Comparison of ENCODE assay signal across 20 mouse cellular contexts in genomic region chrX:145212579-145212978, GRCm38 (mm10).
A peak's percentile ranks its signal among the peaks of the same experiment; 100 is the strongest.
DNase-seq lines count a peak whose midpoint lies in the region; TF ChIP-seq lines count a peak whose summit lies in the region.
"Had no signal": no experiment of that assay in that cellular context is flagged by ENCODE, and none has a peak within 500 bp of the region (broad histone marks: within the 10 kb centered on the region; RNA-seq: fewer than 3 reads in every experiment).

No protein-coding gene starts in this region.

- intact Hi-C loops in left cerebral cortex, postnatal 14 days (cut with DNase I): no loop called here
- intact Hi-C loops in left cerebral cortex, postnatal 10 days (cut with DNase I): no loop called here

- no peak for TF ChIP-seq POLR2A in MEL (IDR thresholded peaks at IDR 0.05; ENCODE audit: control insufficient read depth in 1 of 2, insufficient read depth in 1 of 2, low read depth in 1 of 2, low read length in 2 of 2, poor library complexity in 1 of 2)

- no peaks in the 10 kb centered on the region for H3K4me1 ChIP-seq in MEL (ENCODE audit: control insufficient read depth in 1 of 2, insufficient read depth in 2 of 2, low read length in 2 of 2)
- H3K4me1 ChIP-seq: embryonic facial prominence, embryonic 13.5 days; forebrain, embryonic 12.5 days; heart, embryonic 13.5 days; hindbrain, embryonic 15.5 days had no signal

- no peak overlapping the region for H3K27ac ChIP-seq in MEL (ENCODE audit: control insufficient read depth, low read depth, low read length)
- H3K27ac ChIP-seq: embryonic facial prominence, embryonic 13.5 days; forebrain, embryonic 12.5 days; gastrocnemius, adult 2 months; heart, embryonic 13.5 days; hindbrain, embryonic 15.5 days had no signal

- TF ChIP-seq EP300 in MEL (IDR thresholded peaks at IDR 0.05; ENCODE audit: low read depth in 1 of 2, low read length in 2 of 2): no peak

- H3K36me3 ChIP-seq in MEL (ENCODE audit: control insufficient read depth in 1 of 2, insufficient read depth in 2 of 2, low read length in 2 of 2): peaks cover 0 to 5% of the 10 kb centered on the region in 2 experiments; a peak in 2 of 4 replicates
- H3K36me3 ChIP-seq: embryonic facial prominence, embryonic 13.5 days; forebrain, embryonic 12.5 days; heart, embryonic 13.5 days; hindbrain, embryonic 15.5 days had no signal

- H3K27me3 ChIP-seq in MEL (ENCODE audit: control insufficient read depth in 1 of 2, insufficient read depth in 2 of 2, low read length in 2 of 2): no peaks in the 10 kb centered on the region
- H3K27me3 ChIP-seq: CH12.LX; embryonic facial prominence, embryonic 13.5 days; forebrain, embryonic 12.5 days; heart, embryonic 13.5 days; hindbrain, embryonic 15.5 days had no signal

- H3K4me3 ChIP-seq in MEL (ENCODE audit: control insufficient read depth in 1 of 2, insufficient read depth in 1 of 2, low read depth in 2 of 2, low read length in 2 of 2): no peak overlapping the region
- H3K4me3 ChIP-seq: embryonic facial prominence, embryonic 13.5 days; forebrain, embryonic 12.5 days; gastrocnemius, adult 2 months; heart, embryonic 13.5 days; hindbrain, embryonic 15.5 days had no signal

- no peak for TF ChIP-seq RAD21 in MEL (IDR thresholded peaks at IDR 0.05; ENCODE audit: low read depth, low read length)

- H3K79me2 ChIP-seq in MEL (ENCODE audit: control insufficient read depth, insufficient read depth, low read length, poor library complexity): no peaks in the 10 kb centered on the region

- TF ChIP-seq CTCF in MEL (IDR thresholded peaks at IDR 0.05 in 2 of 3, conservative IDR thresholded peaks at IDR 0.05 in 1 of 3; ENCODE audit: control insufficient read depth in 1 of 3, insufficient read depth in 1 of 3, low read depth in 2 of 3, low read length in 3 of 3, poor library complexity in 1 of 3, severe bottlenecking in 1 of 3): no peak

- no peaks in the 10 kb centered on the region for H3K9me3 ChIP-seq in MEL (replicated peaks; ENCODE audit: insufficient read depth, low read length)
- H3K9me3 ChIP-seq: embryonic facial prominence, embryonic 13.5 days; forebrain, embryonic 12.5 days; heart, embryonic 13.5 days; hindbrain, embryonic 15.5 days had no signal

- H3K9ac ChIP-seq in MEL (ENCODE audit: control insufficient read depth, low read depth, low read length, poor library complexity, severe bottlenecking): no peak overlapping the region
- H3K9ac ChIP-seq: embryonic facial prominence, embryonic 13.5 days; forebrain, embryonic 12.5 days; heart, embryonic 13.5 days; hindbrain, embryonic 15.5 days had no signal

- DNase-seq in frontal cortex, adult 2 months (ENCODE audit: extremely low spot score in 1 of 2, low spot score in 1 of 2): peak; percentile 1 to 13
- no peak for DNase-seq in frontal cortex, postnatal 14 days (ENCODE audit: low spot score in 2 of 2)
- peak; percentile 2 to 8 for DNase-seq in left cerebral cortex, postnatal 14 days (ENCODE audit: low spot score in 2 of 2)
- DNase-seq in left cerebral cortex, postnatal 10 days (ENCODE audit: extremely low spot score in 1 of 2, low spot score in 2 of 2): no peak
- peak; percentile 6 for DNase-seq in MEL (ENCODE audit: low read depth, low spot score)
- peak; percentile 12 for DNase-seq in telencephalon, adult 2 months (ENCODE audit: low read depth, low spot score)
- DNase-seq in adrenal gland, postnatal 4 days (ENCODE audit: low spot score in 2 of 2): no peak
- DNase-seq: adrenal gland, adult 2 months; adrenal gland, postnatal 25 days; cerebellum, adult 11 months; cerebellum, adult 8-10 months; cerebellum, postnatal 25 days; gastrocnemius, adult 2 months; gastrocnemius, postnatal 25 days; heart, postnatal 36 days had no signal

TF ChIP-seq in MEL, 35 proteins besides CTCF, POLR2A, EP300 and RAD21:
- TF ChIP-seq ELF1 (IDR thresholded peaks at IDR 0.05; ENCODE audit: low read depth, low read length) (no peak), MXI1 (IDR thresholded peaks at IDR 0.05; ENCODE audit: low read depth, low read length) (no peak), MYB (IDR thresholded peaks at IDR 0.05; ENCODE audit: low read depth, low read length) (no peak), POLR2AphosphoS5 (IDR thresholded peaks at IDR 0.05; ENCODE audit: borderline replicate concordance, low read depth, low read length) (no peak), MAZ (IDR thresholded peaks at IDR 0.05; ENCODE audit: low read depth, low read length) (no peak), USF2 (IDR thresholded peaks at IDR 0.05; ENCODE audit: borderline replicate concordance in 1 of 2, insufficient read depth in 1 of 2, low read depth in 1 of 2, low read length in 2 of 2) (no peak), MEF2A (IDR thresholded peaks at IDR 0.05; ENCODE audit: extremely low read depth, insufficient replicate concordance, low read depth, low read length, poor library complexity, severe bottlenecking) (no peak), MYC (IDR thresholded peaks at IDR 0.05; ENCODE audit: low read depth, low read length) (no peak), USF1 (IDR thresholded peaks at IDR 0.05; ENCODE audit: low read depth, low read length) (no peak), ZMIZ1 (IDR thresholded peaks at IDR 0.05; ENCODE audit: low read depth, low read length) (no peak), TBP (IDR thresholded peaks at IDR 0.05; ENCODE audit: low read depth, low read length) (no peak), ZC3H11A (IDR thresholded peaks at IDR 0.05; ENCODE audit: low read depth, low read length) (no peak)
TF ChIP-seq in MEL: peak in this region for 0.

Comparison
In these comparisons a context has a peak if more than half of its experiments do, and no peak if none do; other contexts are left out.
1. DNase-seq: peak in frontal cortex, adult 2 months (2 of 2), left cerebral cortex, postnatal 14 days (2 of 2), MEL (single experiment) and telencephalon, adult 2 months (single experiment); none in frontal cortex, postnatal 14 days (0 of 2), left cerebral cortex, postnatal 10 days (0 of 2) and adrenal gland, postnatal 4 days (0 of 2).